25 mouse cellular contexts compared by ENCODE assay signal in the genomic region with DNA sequence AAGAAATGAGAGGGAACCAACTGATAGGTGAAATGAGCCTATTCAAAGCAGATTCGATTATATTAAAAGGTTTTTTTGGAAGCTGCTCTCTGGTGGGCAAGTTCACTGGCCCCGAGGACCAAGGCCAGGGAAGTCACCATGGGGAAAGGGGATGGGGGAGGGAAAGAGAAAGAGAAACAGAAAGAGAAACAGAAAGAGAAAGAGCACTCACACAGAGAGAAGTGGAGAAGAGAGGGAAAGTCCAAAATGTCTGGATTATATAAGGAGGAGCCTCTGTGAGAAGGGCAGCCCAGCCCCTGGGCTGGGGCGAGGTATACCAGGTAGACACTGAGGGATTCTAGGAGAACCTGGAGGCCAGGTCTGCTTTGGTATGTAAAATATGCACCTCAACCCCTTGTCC. TPM values are rescaled to one million over a fixed set of nuclear protein-coding genes. Genes with fewer than 3 reads are reported as not detected.
"Had no signal": no experiment of that assay in that cellular context is flagged by ENCODE, and none has a peak within 500 bp of the region (broad histone marks: within the 10 kb centered on the region; RNA-seq: fewer than 3 reads in every experiment).

No protein-coding gene starts in this region.

- H3K27ac ChIP-seq: neural tube, embryonic 13.5 days; neural tube, embryonic 15.5 days; stomach, embryonic 15.5 days; stomach, postnatal 0 days had no signal

- H3K9me3 ChIP-seq: neural tube, embryonic 13.5 days; neural tube, embryonic 15.5 days; stomach, embryonic 15.5 days had no signal

- H3K4me3 ChIP-seq: neural tube, embryonic 13.5 days; neural tube, embryonic 15.5 days; stomach, embryonic 15.5 days had no signal

- H3K36me3 ChIP-seq: neural tube, embryonic 13.5 days; neural tube, embryonic 15.5 days; stomach, embryonic 15.5 days had no signal

- H3K27me3 ChIP-seq: neural tube, embryonic 13.5 days; neural tube, embryonic 15.5 days; stomach, embryonic 15.5 days had no signal

- H3K4me1 ChIP-seq: stomach, embryonic 15.5 days had no signal

- DNase-seq: retina, postnatal 1 day; right cerebral cortex, adult 18-20 months; right cerebral cortex, postnatal 14 days; right cerebral cortex, postnatal 25 days; right cerebral cortex, postnatal 4 days; spleen, adult 18-20 months; thymus, adult 18-20 months; thymus, adult 2 months; thymus, postnatal 14 days; thymus, postnatal 25 days; thymus, postnatal 36 days; thymus, postnatal 4 days had no signal

- H3K9ac ChIP-seq: neural tube, embryonic 13.5 days; neural tube, embryonic 15.5 days; stomach, embryonic 15.5 days had no signal

- H3K4me2 ChIP-seq: neural tube, embryonic 13.5 days; neural tube, embryonic 15.5 days; stomach, embryonic 15.5 days had no signal

RNA-seq across cellular contexts. Expression of gene Kcna2, which starts 33.5 kb away (rescaled TPM):
- polyA plus RNA-seq: testis, adult 2 months had no signal

RNA-seq across cellular contexts. Expression of gene Kcna10, which starts 48.4 kb away (rescaled TPM):
- total RNA-seq: neutrophil, adult 5-6 weeks had no signal
- polyA plus RNA-seq: neural tube, embryonic 13.5 days; neural tube, embryonic 14.5 days; neural tube, embryonic 15.5 days; small intestine, adult 2 months; spleen, adult 2 months; stomach, embryonic 14.5 days; stomach, embryonic 15.5 days; stomach, embryonic 16.5 days; stomach, postnatal 0 days; thymus, adult 2 months; thymus, postnatal 0 days; urinary bladder, adult 2 months had no signal
